Mouse (Mus musculus) liver, embryonic 11.5 days (tissue): ENCODE results near the gene Pofut1. TPM values are rescaled to one million over a fixed set of nuclear protein-coding genes. Genes with fewer than 3 reads are reported as not detected.
A peak's percentile ranks its signal among the peaks of the same experiment; 100 is the strongest.

Source experiments
- ATAC-seq: fragments of 200-750 bp; cut with Nextera tagmentation; replicated peaks from 2 replicates; pipeline ENCODE4 v1.8.0; 2017; ENCODE audit warnings: moderate number of reproducible peaks, mild to moderate bottlenecking, moderate TSS enrichment, moderate library complexity; ENCODE audit not compliant: low FRiP score
- DNase-seq: peaks from one replicate; pipeline ENCODE4 v3.0.0-alpha.2; 2017; ENCODE audit warnings: low spot score
- H3K27ac ChIP-seq: fragments of 300-500 bp; sonication (generic); 2 replicates; pipeline ENCODE4 v1.5.1; 2014; ENCODE audit warnings: mild to moderate bottlenecking, low read depth, low read length, control low read depth
- H3K27me3 ChIP-seq: fragments of 300-500 bp; sonication (generic); replicated peaks from 2 replicates; pipeline ENCODE4 v1.6.1; 2014; ENCODE audit warnings: low read length, mixed read lengths; ENCODE audit not compliant: control insufficient read depth, insufficient read depth
- H3K36me3 ChIP-seq: fragments of 300-500 bp; sonication (generic); 2 replicates; pipeline ENCODE4 v1.6.1; 2014; ENCODE audit warnings: mild to moderate bottlenecking, low read length, moderate library complexity, mixed read lengths; ENCODE audit not compliant: control insufficient read depth, insufficient read depth
- H3K4me1 ChIP-seq: fragments of 300-500 bp; sonication (generic); replicated peaks from 2 replicates; pipeline ENCODE4 v1.6.1; 2014; ENCODE audit warnings: low read length, mixed read lengths; ENCODE audit not compliant: control insufficient read depth, insufficient read depth
- H3K4me2 ChIP-seq: fragments of 300-500 bp; sonication (generic); 2 replicates; pipeline ENCODE4 v1.6.1; 2014; ENCODE audit warnings: mild to moderate bottlenecking, control low read depth, moderate library complexity
- H3K4me3 ChIP-seq: fragments of 300-500 bp; sonication (generic); 2 replicates; pipeline ENCODE4 v1.5.1; 2014; ENCODE audit warnings: low read depth, low read length, control low read depth
- H3K9ac ChIP-seq: fragments of 300-500 bp; sonication (generic); 2 replicates; pipeline ENCODE4 v1.6.1; 2014; ENCODE audit warnings: low read depth, low read length, control low read depth
- H3K9me3 ChIP-seq: fragments of 300-500 bp; sonication (generic); 2 replicates; pipeline ENCODE4 v1.6.1; 2016; ENCODE audit warnings: low read length, inconsistent platforms, mixed read lengths; ENCODE audit not compliant: control insufficient read depth
- WGBS: fragments of 180-500 bp; shearing (Covaris S2); extraction: QIAGEN DNeasy Blood & Tissue Kit; methylation state at CpG from one replicate; pipeline ENCODE4 v1.1.7; 2014; 5-methylcytosine and 5-hydroxymethylcytosine counted together
- polyA plus RNA-seq: library from polyadenylated mRNA; unstranded; fragments of >200 nt; fragmentation: Nextera tagmentation; extraction: Ambion mirVana; gene quantifications from 2 replicates; pipeline ENCODE4 v1.2.1, GENCODE M21; 2014

Gene Pofut1
- polyA plus RNA-seq, 1 experiment from 2014 or later: 8.0 TPM

GRCm38 (mm10) chr2:153214771-153215259 lies 26.5 kb upstream of the Pofut1 start:
- H3K4me1 ChIP-seq: peaks cover 10% of the 10 kb centered on the region
- H3K27ac ChIP-seq: peak overlapping the region; percentile 60
- no peak overlapping the region for H3K9ac ChIP-seq
- DNase-seq (no peak), ATAC-seq (peak; percentile 46; the same call in 1 of the 2 replicates)
- H3K36me3 ChIP-seq: peaks cover 2% of the 10 kb centered on the region; the same call in 1 of the 2 replicates
- H3K4me2 ChIP-seq: no peak overlapping the region
- no peak overlapping the region for H3K4me3 ChIP-seq
- no peaks in the 10 kb centered on the region for H3K9me3 ChIP-seq
- 41% methylated on average over 6 of the region's 6 CpGs for WGBS
- no peaks in the 10 kb centered on the region for H3K27me3 ChIP-seq

- Histone ChIP-seq H3K4me3 (no peak overlapping the region), H3K4me1 (peaks cover 14% of the 10 kb centered on the region), H3K27me3 (no peaks in the 10 kb centered on the region), H3K27ac (no peak overlapping the region), H3K36me3 (no peaks in the 10 kb centered on the region; the same call in 1 of the 2 replicates), H3K9ac (no peak overlapping the region), H3K4me2 (0 out of 2 replicates have a peak overlapping the region, but pooled peaks have one; percentile 17), H3K9me3 (no peaks in the 10 kb centered on the region)
- DNase-seq (no peak), ATAC-seq (peak; percentile 34; the same call in 1 of the 2 replicates)
- WGBS: 60% methylated on average over 4 of the region's 4 CpGs
Measured at GRCm38 (mm10) chr2:153215421-153215820, 25.9 kb upstream of the Pofut1 start.

DNA sequence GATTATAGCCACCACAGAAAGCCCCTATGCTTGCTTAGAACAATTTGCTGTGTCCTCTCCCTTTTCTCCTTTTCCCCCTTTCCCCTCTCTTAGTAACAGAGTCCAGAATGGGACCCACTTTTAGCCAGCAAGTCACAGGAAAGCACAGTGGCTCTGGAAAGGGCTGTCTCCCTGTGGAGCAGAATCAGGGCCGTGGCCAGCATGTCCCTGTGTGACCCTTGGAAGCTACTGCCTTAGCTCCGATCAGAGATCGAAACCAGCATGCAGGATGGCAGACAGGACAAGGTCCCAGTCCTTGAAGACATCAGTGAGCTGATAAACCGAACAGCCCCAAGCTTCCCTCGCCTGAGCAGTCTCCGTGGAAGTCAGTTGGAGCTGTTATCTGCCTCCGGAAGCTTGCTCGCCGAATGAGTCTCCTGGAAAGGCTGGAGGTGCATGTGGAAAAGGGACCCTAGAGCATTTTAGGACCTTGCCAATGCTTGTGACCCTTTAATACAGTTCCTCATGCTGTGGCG lies 23.4 kb upstream of the Pofut1 start:
- ATAC-seq: no peak
- Histone ChIP-seq H3K9me3 (no peaks in the 10 kb centered on the region), H3K27me3 (no peaks in the 10 kb centered on the region), H3K36me3 (no peaks in the 10 kb centered on the region), H3K4me1 (peaks cover 30% of the 10 kb centered on the region), H3K4me3 (no peak overlapping the region), H3K4me2 (no peak overlapping the region), H3K27ac (no peak overlapping the region), H3K9ac (no peak overlapping the region)
- WGBS: 78% methylated on average over 10 of the region's 10 CpGs
- DNase-seq: no peak

- Histone ChIP-seq H3K36me3 (no peaks in the 10 kb centered on the region), H3K27me3 (no peaks in the 10 kb centered on the region), H3K27ac (no peak overlapping the region), H3K4me1 (peaks cover 32% of the 10 kb centered on the region), H3K9me3 (no peaks in the 10 kb centered on the region), H3K9ac (no peak overlapping the region), H3K4me2 (no peak overlapping the region), H3K4me3 (no peak overlapping the region)
- DNase-seq: no peak
- WGBS: 77% methylated on average over 3 of the region's 3 CpGs
- ATAC-seq: no peak
Measured at GRCm38 (mm10) chr2:153218516-153218915, 22.8 kb upstream of the Pofut1 start.

GRCm38 (mm10) chr2:153221620-153222019 lies 19.7 kb upstream of the Pofut1 start:
- ATAC-seq: peak; percentile 91
- no peak overlapping the region for H3K9ac ChIP-seq
- no peak for DNase-seq
- H3K27me3 ChIP-seq: no peaks in the 10 kb centered on the region
- no peaks in the 10 kb centered on the region for H3K9me3 ChIP-seq
- peaks cover 40% of the 10 kb centered on the region for H3K4me1 ChIP-seq
- H3K4me2 ChIP-seq: peak overlapping the region; percentile 60
- H3K4me3 ChIP-seq: no peak overlapping the region
- no peaks in the 10 kb centered on the region for H3K36me3 ChIP-seq
- H3K27ac ChIP-seq: peak overlapping the region; percentile 76
- 48% methylated on average over 4 of the region's 4 CpGs for WGBS

- H3K4me3 ChIP-seq: no peak overlapping the region
- ATAC-seq (peak; percentile 83), DNase-seq (no peak)
- H3K27me3 ChIP-seq: no peaks in the 10 kb centered on the region
- no peaks in the 10 kb centered on the region for H3K9me3 ChIP-seq
- no peak overlapping the region; the same call in 1 of the 2 replicates for H3K9ac ChIP-seq
- peak overlapping the region; percentile 75 for H3K27ac ChIP-seq
- peaks cover 43% of the 10 kb centered on the region for H3K4me1 ChIP-seq
- H3K36me3 ChIP-seq: no peaks in the 10 kb centered on the region
- H3K4me2 ChIP-seq: peak overlapping the region; percentile 60
Measured at GRCm38 (mm10) chr2:153222130-153222529, 19.2 kb upstream of the Pofut1 start.

DNA sequence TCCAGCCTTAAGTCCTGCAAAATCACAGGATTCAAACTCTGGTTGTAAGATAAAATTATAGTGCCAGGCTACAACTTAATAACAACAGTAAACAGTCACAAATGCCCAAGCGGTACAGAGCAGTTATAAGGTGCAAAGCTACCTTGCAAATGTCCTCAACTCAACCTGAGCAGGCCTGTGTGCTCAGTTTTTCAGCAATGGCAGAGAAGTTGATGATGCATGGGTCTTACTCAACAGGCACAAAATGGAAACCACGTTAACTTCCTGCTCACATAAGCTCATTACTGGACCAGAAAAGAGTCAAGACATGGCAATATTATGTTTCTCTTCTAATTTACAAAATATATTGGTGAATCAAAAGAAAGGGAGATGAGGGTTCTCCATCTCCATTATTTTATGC lies 18.8 kb upstream of the Pofut1 start:
- ATAC-seq (no peak), DNase-seq (no peak)
- H3K4me3 ChIP-seq: no peak overlapping the region
- peak overlapping the region; percentile 60 for H3K4me2 ChIP-seq
- WGBS: 86% methylated on average over 2 of the region's 2 CpGs
- no peaks in the 10 kb centered on the region for H3K36me3 ChIP-seq
- no peaks in the 10 kb centered on the region for H3K9me3 ChIP-seq
- H3K27ac ChIP-seq: peak overlapping the region; percentile 75
- H3K9ac ChIP-seq: peak overlapping the region; percentile 8; the same call in 1 of the 2 replicates
- no peaks in the 10 kb centered on the region for H3K27me3 ChIP-seq
- H3K4me1 ChIP-seq: peaks cover 46% of the 10 kb centered on the region

- Histone ChIP-seq H3K27me3 (no peaks in the 10 kb centered on the region), H3K36me3 (peaks cover 8% of the 10 kb centered on the region), H3K9me3 (no peaks in the 10 kb centered on the region), H3K4me2 (peak within 1 kb of the TSS; percentile 79), H3K27ac (peak within 1 kb of the TSS; percentile 28), H3K9ac (peak within 1 kb of the TSS; percentile 66), H3K4me1 (peaks cover 58% of the 10 kb centered on the region), H3K4me3 (peak within 1 kb of the TSS; percentile 56)
- under 1% methylated on average over 31 of the region's 31 CpGs for WGBS
- ATAC-seq: no peak
- DNase-seq: peak; percentile 75
Measured at GRCm38 (mm10) chr2:153224946-153225594, 16.3 kb upstream of the Pofut1 start, which contains the start of gene Tspyl3. Gene Tspyl3, minus strand, starts transcription at chr2:153225441.

DNA sequence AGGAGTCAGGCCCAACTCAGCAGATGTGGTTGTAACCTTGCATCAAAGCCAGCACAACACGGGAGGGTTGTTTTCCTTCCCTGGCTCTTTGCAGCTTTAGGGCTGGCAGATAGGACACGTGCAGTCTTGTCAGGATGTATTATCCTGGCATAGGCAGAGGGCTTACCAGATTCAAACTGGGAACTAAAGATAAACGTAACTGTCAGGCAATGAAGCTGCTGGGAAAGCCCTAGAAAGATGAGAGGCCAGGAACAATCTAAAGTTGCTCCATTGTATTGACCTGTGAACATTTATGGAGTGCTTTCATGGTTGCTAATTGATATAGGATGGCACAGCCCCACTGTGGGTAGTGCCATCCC lies 15.8 kb upstream of the Pofut1 start:
- Histone ChIP-seq H3K4me3 (peak overlapping the region; percentile 56), H3K9me3 (no peaks in the 10 kb centered on the region), H3K4me2 (peak overlapping the region; percentile 79), H3K27me3 (no peaks in the 10 kb centered on the region), H3K27ac (peak overlapping the region; percentile 28), H3K4me1 (peaks cover 53% of the 10 kb centered on the region), H3K36me3 (peaks cover 12% of the 10 kb centered on the region), H3K9ac (peak overlapping the region; percentile 66)
- DNase-seq (no peak), ATAC-seq (no peak)
- WGBS: 0% methylated on average over 3 of the region's 3 CpGs
